Mouse (Mus musculus) liver, embryonic 14.5 days (tissue): ENCODE data around the gene Metap1d.
A peak's percentile ranks its signal among the peaks of the same experiment; 100 is the strongest.

Source experiments
- CTCF ChIP-seq: IDR thresholded peaks from 2 replicates; pipeline ENCODE4 v1.5.1; 2016; ENCODE audit warnings: antibody characterized with exemption, low read depth, control low read depth
- EP300 ChIP-seq: IDR thresholded peaks from 2 replicates; pipeline ENCODE4 v1.6.1; 2016; ENCODE audit warnings: antibody characterized with exemption, low read depth

- TF ChIP-seq CTCF = peak; percentile 29; the same call in 1 of the 2 replicates
- no peak for TF ChIP-seq EP300
Measured at GRCm38 (mm10) chr2:71461139-71461538, 8.1 kb downstream of the Metap1d start.
